Mouse (Mus musculus) hindbrain, embryonic 15.5 days (tissue): ENCODE results near the gene Slc25a20. TPM values are rescaled to one million over a fixed set of nuclear protein-coding genes. Genes with fewer than 3 reads are reported as not detected.

ENCODE experiments used
- ATAC-seq: fragments of 200-750 bp; cut with Nextera tagmentation; 2 replicates; pipeline ENCODE4 v1.8.0; 2017; ENCODE audit warnings: low read depth, moderate number of reproducible peaks, moderate TSS enrichment; ENCODE audit not compliant: low FRiP score
- H3K27ac ChIP-seq: fragments of 300-500 bp; sonication (generic); replicated peaks from 2 replicates; pipeline ENCODE4 v1.5.1; 2015; ENCODE audit warnings: mild to moderate bottlenecking, inconsistent platforms
- H3K27me3 ChIP-seq: fragments of 300-500 bp; sonication (generic); 2 replicates; pipeline ENCODE4 v1.6.1; 2015; ENCODE audit warnings: control low read depth, inconsistent platforms
- H3K36me3 ChIP-seq: fragments of 300-500 bp; sonication (generic); 2 replicates; pipeline ENCODE4 v1.6.1; 2015; ENCODE audit warnings: control low read depth, inconsistent platforms
- H3K4me1 ChIP-seq: fragments of 300-500 bp; sonication (generic); replicated peaks from 2 replicates; pipeline ENCODE4 v1.6.1; 2015; ENCODE audit warnings: control low read depth, inconsistent platforms
- H3K4me2 ChIP-seq: fragments of 300-500 bp; sonication (generic); 2 replicates; pipeline ENCODE4 v1.6.1; 2015; ENCODE audit warnings: moderate library complexity, mild to moderate bottlenecking, inconsistent platforms
- H3K4me3 ChIP-seq: fragments of 300-500 bp; sonication (generic); 2 replicates; pipeline ENCODE4 v1.5.1; 2015; ENCODE audit warnings: mild to moderate bottlenecking, inconsistent platforms
- H3K9ac ChIP-seq: fragments of 300-500 bp; sonication (generic); 2 replicates; pipeline ENCODE4 v1.6.1; 2015; ENCODE audit warnings: inconsistent platforms
- H3K9me3 ChIP-seq: fragments of 300-500 bp; sonication (generic); 2 replicates; pipeline ENCODE4 v1.6.1; 2016; ENCODE audit warnings: control low read depth, inconsistent platforms
- WGBS: fragments of 180-500 bp; shearing (Covaris S2); methylation state at CpG from one replicate; pipeline ENCODE4 v1.1.7; 2015; 5-methylcytosine and 5-hydroxymethylcytosine counted together
- polyA plus RNA-seq: library from polyadenylated mRNA; unstranded; fragments of >200 nt; fragmentation: Nextera tagmentation; extraction: Ambion mirVana; gene quantifications from 2 replicates; pipeline ENCODE4 v1.2.1, GENCODE M21; 2015

Gene Slc25a20
- 43.3 and 47.7 TPM in 2 replicates for polyA plus RNA-seq

DNA sequence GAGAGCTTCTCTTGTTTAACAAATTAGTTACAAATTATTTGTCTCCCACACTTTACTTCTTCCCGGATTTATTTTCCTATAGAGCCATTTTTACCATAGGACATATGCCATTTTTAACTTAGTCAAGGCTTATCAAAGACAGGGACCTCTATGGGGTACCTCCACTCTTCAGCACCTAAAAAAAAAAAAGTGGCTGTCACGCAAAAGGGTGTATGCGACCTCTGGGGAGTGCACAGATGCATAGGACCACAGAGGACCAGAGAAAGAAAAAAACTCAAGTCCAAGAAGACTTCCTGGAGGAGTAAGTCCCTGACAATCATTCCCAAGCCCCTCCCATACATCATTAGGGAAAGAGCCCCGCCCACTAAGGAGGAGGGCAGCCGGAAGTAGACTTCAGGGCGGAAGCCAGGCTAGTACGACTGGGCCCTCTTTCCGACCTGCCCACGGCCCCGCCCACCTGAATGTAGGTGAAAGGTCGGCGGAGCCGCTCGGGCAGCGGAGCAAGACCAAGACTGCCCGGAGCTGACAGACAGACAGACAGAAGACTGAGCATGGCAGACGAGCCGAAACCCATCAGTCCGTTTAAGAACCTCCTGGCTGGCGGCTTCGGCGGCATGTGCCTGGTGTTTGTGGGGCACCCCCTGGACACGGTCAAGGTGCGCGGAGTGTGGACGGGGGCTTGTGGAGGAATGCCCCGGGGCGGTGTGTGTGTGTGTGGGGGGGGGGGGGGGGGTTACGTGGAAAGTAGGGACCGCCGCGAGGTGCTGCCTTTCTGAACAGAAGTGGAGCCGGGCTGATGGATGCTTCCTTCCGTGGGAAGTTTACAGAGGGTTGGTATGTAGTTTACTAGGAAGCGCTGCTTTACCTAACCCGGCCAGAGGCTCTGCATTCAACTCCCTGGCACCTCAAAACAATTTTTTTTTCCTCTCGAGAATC is at the start of gene Slc25a20:
Slc25a20 (plus strand) TSS at position 412 of the 936 bp plus-strand sequence.
- H3K27me3 ChIP-seq: no peaks in the 10 kb centered on the region
- H3K4me3 ChIP-seq: peak within 1 kb of the TSS; percentile 82
- ATAC-seq: peak; percentile 94
- H3K27ac ChIP-seq: 0 out of 2 replicates have a peak within 1 kb of the TSS, but pooled peaks have one; percentile 38
- H3K9me3 ChIP-seq: no peaks in the 10 kb centered on the region
- no peaks in the 10 kb centered on the region for H3K36me3 ChIP-seq
- peaks cover 14% of the 10 kb centered on the region for H3K4me1 ChIP-seq
- H3K9ac ChIP-seq: peak within 1 kb of the TSS; percentile 58
- peak within 1 kb of the TSS; percentile 74 for H3K4me2 ChIP-seq
- WGBS: 2% methylated on average over 37 of the region's 37 CpGs

DNA sequence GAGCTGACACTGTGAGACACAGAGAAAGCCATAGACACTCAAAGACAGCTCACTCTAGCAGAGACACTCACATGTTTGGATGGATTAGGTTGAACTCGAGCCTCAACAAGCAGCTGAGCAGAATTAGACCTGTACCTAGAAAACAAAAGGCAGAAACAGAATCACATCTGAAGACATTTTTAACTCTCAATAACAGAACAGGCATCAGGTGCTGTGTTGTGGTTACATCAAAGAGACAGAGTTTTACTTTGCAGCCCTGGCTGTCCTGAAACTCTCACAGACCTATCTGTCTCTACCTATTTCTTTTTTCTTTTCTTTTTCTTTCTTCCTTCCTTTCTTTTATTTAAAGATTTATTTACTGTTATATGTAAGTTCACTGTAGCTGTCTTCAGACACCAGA is 44.6 kb upstream of the Slc25a20 start:
- peaks cover 53% of the 10 kb centered on the region for H3K36me3 ChIP-seq
- ATAC-seq: no peak
- WGBS: 98% methylated on average over 1 of the region's 1 CpGs

DNA sequence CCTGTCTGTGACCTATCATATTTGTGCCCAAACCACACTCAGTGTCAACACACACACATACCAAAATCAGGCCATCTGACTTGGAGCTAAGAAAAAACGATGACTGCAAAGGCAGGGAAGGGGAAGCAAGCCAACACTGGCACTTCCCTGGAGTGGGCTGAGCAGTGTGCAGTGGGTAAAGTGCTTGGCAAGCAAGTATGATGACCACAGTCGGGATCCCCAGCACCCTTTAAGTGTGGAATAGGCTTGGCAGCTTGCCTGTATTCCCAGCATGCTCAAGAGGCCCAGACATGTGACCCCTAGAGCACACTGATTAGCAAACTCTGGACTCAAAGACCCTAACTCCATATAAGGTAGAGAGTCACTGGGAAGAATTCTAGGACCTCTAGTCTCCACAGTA is 35.4 kb upstream of the Slc25a20 start:
- Histone ChIP-seq H3K36me3 (peaks cover 3% of the 10 kb centered on the region; the same call in 1 of the 2 replicates), H3K4me2 (no peak overlapping the region), H3K9ac (no peak overlapping the region), H3K9me3 (no peaks in the 10 kb centered on the region), H3K27me3 (no peaks in the 10 kb centered on the region), H3K27ac (no peak overlapping the region), H3K4me1 (no peaks in the 10 kb centered on the region), H3K4me3 (no peak overlapping the region)
- no peak for ATAC-seq
- WGBS: 58% methylated on average over 2 of the region's 2 CpGs

More for the DNA sequence above, 44.6 kb upstream of the Slc25a20 start:
- H3K9me3 ChIP-seq: no peaks in the 10 kb centered on the region
- H3K4me3 ChIP-seq: no peak overlapping the region
- H3K27me3 ChIP-seq: no peaks in the 10 kb centered on the region
- H3K27ac ChIP-seq: no peak overlapping the region
- H3K4me1 ChIP-seq: no peaks in the 10 kb centered on the region
- no peak overlapping the region for H3K9ac ChIP-seq
- no peak overlapping the region for H3K4me2 ChIP-seq

DNA sequence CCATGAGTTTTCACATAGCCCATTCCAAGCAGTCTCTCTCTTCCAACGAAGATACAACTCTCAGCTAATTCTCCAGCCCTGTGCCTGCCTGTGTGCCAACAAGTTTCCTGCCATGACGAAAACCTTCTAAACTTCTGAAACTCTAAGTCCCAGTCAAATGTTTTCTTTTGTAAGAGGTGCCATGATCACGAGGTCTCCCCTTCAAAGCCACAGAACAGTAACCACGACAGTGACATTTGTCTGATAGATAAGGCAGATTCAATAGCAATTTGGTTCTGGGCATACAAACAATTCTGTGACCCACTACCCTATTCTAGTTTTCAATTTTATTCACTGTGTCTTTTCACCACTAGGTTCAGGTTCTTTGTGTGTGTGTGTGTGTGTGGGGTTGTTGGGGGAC is 33.7 kb upstream of the Slc25a20 start:
- 0 out of 2 replicates have a peak, but pooled peaks cover 3% of the 10 kb centered on the region for H3K36me3 ChIP-seq
- H3K4me1 ChIP-seq: no peaks in the 10 kb centered on the region
- no peak overlapping the region for H3K4me3 ChIP-seq
- no peak overlapping the region for H3K9ac ChIP-seq
- no peak overlapping the region for H3K4me2 ChIP-seq
- WGBS: 89% methylated on average over 4 of the region's 4 CpGs
- no peak for ATAC-seq
- no peaks in the 10 kb centered on the region for H3K9me3 ChIP-seq
- H3K27me3 ChIP-seq: no peaks in the 10 kb centered on the region
- no peak overlapping the region for H3K27ac ChIP-seq

DNA sequence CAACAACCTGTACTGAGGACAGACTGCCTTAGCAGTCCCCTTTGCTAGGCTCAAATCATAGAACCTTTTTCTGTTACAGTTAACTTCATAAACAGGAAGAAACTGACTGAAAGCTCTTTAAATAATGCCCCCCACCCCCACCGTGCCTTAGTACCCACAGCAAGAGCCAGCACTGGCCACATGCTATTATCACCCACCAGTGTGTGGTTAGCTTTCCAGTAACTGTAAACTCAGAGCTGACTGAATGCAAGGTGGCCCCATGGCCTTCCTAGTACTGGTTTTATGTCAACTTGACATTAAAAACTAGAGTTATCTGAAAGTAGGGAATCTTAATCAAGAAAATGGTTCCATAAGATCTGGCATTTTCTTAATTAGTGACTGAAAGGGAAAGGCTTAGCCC is 31.2 kb upstream of the Slc25a20 start:
- WGBS: 86% methylated on average over 1 of the region's 1 CpGs
- no peaks in the 10 kb centered on the region for H3K4me1 ChIP-seq
- H3K27ac ChIP-seq: no peak overlapping the region
- H3K27me3 ChIP-seq: no peaks in the 10 kb centered on the region
- H3K4me3 ChIP-seq: no peak overlapping the region
- no peak for ATAC-seq
- no peak overlapping the region for H3K9ac ChIP-seq
- H3K36me3 ChIP-seq: 0 out of 2 replicates have a peak, but pooled peaks cover 3% of the 10 kb centered on the region
- H3K9me3 ChIP-seq: no peaks in the 10 kb centered on the region
- no peak overlapping the region for H3K4me2 ChIP-seq

DNA sequence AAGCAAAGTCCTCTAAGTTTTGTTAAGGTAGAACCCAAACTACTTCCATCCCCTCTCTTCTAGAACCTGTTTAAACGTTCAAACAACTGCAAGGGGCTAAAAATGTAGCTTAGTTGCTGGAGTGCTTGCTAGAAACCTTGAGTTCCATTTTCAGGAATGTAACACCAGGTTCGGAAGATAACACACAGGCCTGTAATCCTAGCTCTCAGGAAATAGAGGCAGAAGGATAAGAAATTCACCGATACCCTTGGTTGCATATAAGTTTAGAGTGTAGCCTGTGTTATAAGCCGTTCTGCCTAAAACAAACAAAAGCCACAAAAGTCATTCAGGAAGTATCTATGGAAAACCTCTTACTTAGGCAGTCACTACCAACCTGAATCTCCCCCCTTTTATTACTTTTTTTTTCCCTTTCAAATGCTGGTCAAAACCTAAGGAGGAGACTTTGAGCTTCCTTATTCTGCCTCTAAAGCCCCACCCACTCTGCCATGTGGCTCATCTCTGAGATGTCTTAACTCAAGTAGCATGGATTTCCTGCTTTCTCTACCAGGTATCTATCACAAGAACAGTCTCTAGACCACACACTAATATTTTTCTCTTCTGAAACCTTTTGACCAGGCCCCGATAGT is 30.1 kb upstream of the Slc25a20 start:
- H3K9ac ChIP-seq: no peak overlapping the region
- WGBS: 90% methylated on average over 5 of the region's 5 CpGs
- no peaks in the 10 kb centered on the region for H3K9me3 ChIP-seq
- H3K36me3 ChIP-seq: 0 out of 2 replicates have a peak, but pooled peaks cover 3% of the 10 kb centered on the region
- H3K4me2 ChIP-seq: no peak overlapping the region
- no peaks in the 10 kb centered on the region for H3K4me1 ChIP-seq
- H3K27me3 ChIP-seq: no peaks in the 10 kb centered on the region
- no peak overlapping the region for H3K27ac ChIP-seq
- no peak overlapping the region for H3K4me3 ChIP-seq
- ATAC-seq: no peak

DNA sequence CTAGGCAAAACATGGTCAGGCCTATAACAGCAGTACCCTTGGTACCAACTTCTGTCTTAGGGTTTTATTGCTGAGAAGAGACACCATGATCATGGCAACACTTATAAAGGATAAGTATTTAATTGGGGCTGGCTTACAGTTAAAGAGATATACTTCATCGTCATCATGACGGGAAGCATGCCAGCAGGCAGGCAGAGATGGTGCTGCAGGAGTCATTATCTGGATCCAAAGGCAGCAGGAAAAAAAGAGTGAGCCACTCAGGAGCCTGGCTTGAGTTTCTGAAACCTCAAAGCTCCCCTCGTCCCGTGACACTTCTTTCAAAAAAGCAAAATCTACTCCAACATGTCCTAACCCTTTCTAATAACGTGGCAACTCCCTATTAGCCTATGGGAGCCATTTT is 29.5 kb upstream of the Slc25a20 start:
- no peak overlapping the region for H3K27ac ChIP-seq
- no peak overlapping the region for H3K4me2 ChIP-seq
- WGBS: 84% methylated on average over 5 of the region's 5 CpGs
- ATAC-seq: no peak
- H3K36me3 ChIP-seq: 0 out of 2 replicates have a peak, but pooled peaks cover 3% of the 10 kb centered on the region
- no peak overlapping the region for H3K9ac ChIP-seq
- no peaks in the 10 kb centered on the region for H3K9me3 ChIP-seq
- no peaks in the 10 kb centered on the region for H3K27me3 ChIP-seq
- H3K4me1 ChIP-seq: no peaks in the 10 kb centered on the region
- no peak overlapping the region for H3K4me3 ChIP-seq

DNA sequence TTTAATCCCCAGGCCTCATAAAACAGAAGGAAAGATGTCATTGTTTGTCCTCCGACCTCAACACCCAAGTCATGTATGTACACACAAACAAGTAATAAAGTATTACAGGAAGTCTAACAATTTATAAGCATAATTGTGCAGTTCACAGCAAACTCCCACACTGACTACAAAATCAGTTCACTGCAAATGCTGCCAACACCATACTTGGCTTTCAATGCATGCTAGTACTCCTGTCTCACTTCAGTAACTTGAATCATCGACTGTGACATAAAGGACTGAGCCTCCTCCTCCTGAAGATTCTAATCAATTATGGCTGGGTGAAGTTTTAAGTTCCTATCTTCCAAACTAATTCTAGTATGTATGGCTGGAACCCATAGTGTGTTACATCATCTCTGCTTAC is 28.0 kb upstream of the Slc25a20 start:
- whole genome bisulfite sequencing: 82% methylated on average over 2 of the region's 2 CpGs
- Histone ChIP-seq H3K27ac (no peak overlapping the region), H3K27me3 (no peaks in the 10 kb centered on the region), H3K36me3 (no peaks in the 10 kb centered on the region; the same call in 1 of the 2 replicates), H3K4me3 (no peak overlapping the region), H3K9me3 (no peaks in the 10 kb centered on the region), H3K4me2 (no peak overlapping the region), H3K9ac (no peak overlapping the region), H3K4me1 (no peaks in the 10 kb centered on the region)
- ATAC-seq: no peak

DNA sequence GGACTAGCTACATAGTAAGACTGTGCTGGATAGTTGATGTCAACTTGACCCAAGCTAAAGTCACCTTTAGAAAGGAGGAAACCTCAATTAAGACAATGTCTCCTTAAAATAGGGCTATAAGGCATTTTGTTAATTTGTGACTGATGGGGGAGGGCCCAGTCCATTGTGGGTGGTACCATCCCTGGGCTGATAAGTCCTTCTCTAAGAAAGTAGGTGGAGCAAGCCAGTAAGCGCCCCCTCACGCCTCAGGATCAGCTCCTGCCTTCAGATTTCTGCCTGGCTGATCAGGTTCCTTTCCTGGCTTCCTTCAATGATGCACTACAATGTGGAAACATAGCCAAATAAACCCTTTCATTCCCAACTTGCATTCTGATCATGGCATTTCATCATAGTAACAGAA is 26.5 kb upstream of the Slc25a20 start:
- H3K9me3 ChIP-seq: no peaks in the 10 kb centered on the region
- H3K27me3 ChIP-seq: no peaks in the 10 kb centered on the region
- H3K4me1 ChIP-seq: no peaks in the 10 kb centered on the region
- no peaks in the 10 kb centered on the region; the same call in 1 of the 2 replicates for H3K36me3 ChIP-seq
- H3K27ac ChIP-seq: no peak overlapping the region
- no peak overlapping the region for H3K9ac ChIP-seq
- no peak overlapping the region for H3K4me2 ChIP-seq
- no peak overlapping the region for H3K4me3 ChIP-seq
- ATAC-seq: no peak
- 87% methylated on average over 2 of the region's 2 CpGs for WGBS

DNA sequence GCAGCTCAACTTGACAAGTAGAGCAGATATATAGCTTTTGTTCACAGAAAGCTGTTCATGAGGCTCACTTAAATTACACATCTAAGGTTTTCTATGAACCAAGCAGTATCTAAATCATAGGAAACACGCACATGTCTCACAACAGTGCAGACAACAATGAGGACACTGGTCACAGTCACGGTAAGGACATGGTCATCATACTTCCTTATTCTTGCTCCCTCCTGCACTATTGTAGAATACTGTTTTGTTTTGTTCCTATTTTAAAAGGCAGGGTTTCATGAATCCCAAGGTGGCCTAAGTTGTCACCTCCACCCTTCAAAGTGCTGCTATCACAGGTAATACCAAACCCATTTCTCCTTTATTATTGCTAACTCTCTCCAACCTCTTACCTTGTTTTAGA is 22.1 kb upstream of the Slc25a20 start:
- WGBS: 90% methylated on average over 2 of the region's 2 CpGs
- Histone ChIP-seq H3K4me1 (no peaks in the 10 kb centered on the region), H3K27me3 (no peaks in the 10 kb centered on the region), H3K9ac (no peak overlapping the region), H3K4me3 (no peak overlapping the region), H3K9me3 (no peaks in the 10 kb centered on the region), H3K4me2 (no peak overlapping the region), H3K36me3 (peaks cover 14% of the 10 kb centered on the region), H3K27ac (no peak overlapping the region)
- ATAC-seq: no peak

DNA sequence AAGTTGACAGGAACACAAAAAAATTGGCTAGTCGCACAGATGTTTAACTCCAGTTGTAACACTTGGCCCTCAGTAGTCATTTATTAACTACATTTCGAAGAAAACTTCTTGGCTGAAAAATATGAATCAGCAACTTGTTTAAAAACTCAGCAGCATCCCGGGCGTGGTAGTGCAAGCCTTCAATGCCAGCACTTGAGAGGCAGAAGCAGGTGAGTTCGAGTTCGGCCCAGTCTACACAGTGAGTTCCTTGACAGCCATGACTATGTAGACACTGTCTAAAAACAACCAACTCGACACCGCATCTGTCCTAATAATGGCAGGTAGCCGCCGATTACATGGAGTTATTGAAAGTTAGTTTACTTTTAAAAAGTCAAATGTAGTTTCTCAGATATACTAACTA is 13.7 kb upstream of the Slc25a20 start:
- H3K9me3 ChIP-seq: no peaks in the 10 kb centered on the region
- H3K9ac ChIP-seq: peak overlapping the region; percentile 81
- no peak for ATAC-seq
- 45% methylated on average over 10 of the region's 10 CpGs for WGBS
- H3K36me3 ChIP-seq: peaks cover 4% of the 10 kb centered on the region; the same call in 1 of the 2 replicates
- peaks cover 19% of the 10 kb centered on the region for H3K4me1 ChIP-seq
- peak overlapping the region; percentile 77 for H3K4me2 ChIP-seq
- H3K27ac ChIP-seq: no peak overlapping the region
- peak overlapping the region; percentile 81 for H3K4me3 ChIP-seq
- no peaks in the 10 kb centered on the region for H3K27me3 ChIP-seq
